9 mouse cellular contexts compared by ENCODE assay signal in genomic region chr11:6605491-6606399, GRCm38 (mm10). TPM values are rescaled to one million over a fixed set of nuclear protein-coding genes. Genes with fewer than 3 reads are reported as not detected.
A peak's percentile ranks its signal among the peaks of the same experiment; 100 is the strongest.
DNase-seq lines count a peak whose midpoint lies in the region; ATAC-seq and TF ChIP-seq lines count a peak whose summit lies in the region.
"Had no signal": no experiment of that assay in that cellular context is flagged by ENCODE, and none has a peak within 500 bp of the region (broad histone marks: within the 10 kb centered on the region; RNA-seq: fewer than 3 reads in every experiment).

Gene Nacad, minus strand, starts transcription at chr11:6606053.

- peaks cover 9% of the 10 kb centered on the region for H3K4me1 ChIP-seq in spleen, adult 2 months (ENCODE audit: control insufficient read depth, insufficient read depth, insufficient read length)
- H3K4me1 ChIP-seq in hindbrain, embryonic 12.5 days, result peaks cover 52% of the 10 kb centered on the region

- H3K79me2 ChIP-seq in myocyte (ENCODE audit: control insufficient read depth, insufficient read depth), result no peaks in the 10 kb centered on the region

- peak; percentile 93 for ATAC-seq in hindbrain, embryonic 12.5 days (ENCODE audit: low FRiP score)

- H3K27ac ChIP-seq in spleen, adult 2 months (ENCODE audit: insufficient read depth, low read length), result no peak within 1 kb of the TSS
- peak within 1 kb of the TSS; percentile 97 for H3K27ac ChIP-seq in hindbrain, embryonic 12.5 days

- WGBS in spleen, adult 2 months, result 7% methylated on average over 34 of the region's 41 CpGs
- WGBS in hindbrain, embryonic 12.5 days, result 4% methylated on average over 33 of the region's 41 CpGs

- peak within 1 kb of the TSS; percentile 22; the same call in 1 of the 2 replicates for H3K4me3 ChIP-seq in spleen, adult 2 months (ENCODE audit: extremely low read depth, insufficient read depth, insufficient read length)
- H3K4me3 ChIP-seq in hindbrain, embryonic 12.5 days, result peak within 1 kb of the TSS; percentile 59
- no peak within 1 kb of the TSS for H3K4me3 ChIP-seq in myocyte
- H3K4me3 ChIP-seq: erythroblast, embryonic 14.5 days had no signal

- H3K4me2 ChIP-seq in hindbrain, embryonic 12.5 days (replicated peaks), result peak within 1 kb of the TSS; percentile 76
- H3K4me2 ChIP-seq in myocyte (ENCODE audit: low read depth), result peak within 1 kb of the TSS; percentile 52

- DNase-seq in spleen, adult 2 months (ENCODE audit: low read depth in 1 of 2, low spot score in 2 of 2), result no peak
- DNase-seq in spleen, adult 18-20 months, result no peak
- DNase-seq in embryo, embryonic 11.5 days (ENCODE audit: low read depth, low spot score), result peak; percentile 20
- peak; percentile 81 to 82 for DNase-seq in left cerebral cortex, postnatal 36 days (ENCODE audit: low spot score in 2 of 2)
- DNase-seq in spleen, postnatal 14 days (ENCODE audit: low spot score in 2 of 2), result no peak
- no peak for DNase-seq in urinary bladder, adult 18-20 months (ENCODE audit: low spot score in 2 of 2)

- H3K9me3 ChIP-seq in hindbrain, embryonic 12.5 days (replicated peaks), result no peaks in the 10 kb centered on the region

- H3K9ac ChIP-seq in hindbrain, embryonic 12.5 days, result peak within 1 kb of the TSS; percentile 82

- intact Hi-C loops in left cerebral cortex, postnatal 36 days (cut with DNase I), result loop anchor here (2.0 kb wide), 1 partner anchor 19 kb away; no protein-coding TSS in a partner anchor

- no peak for TF ChIP-seq POLR2A in spleen, adult 2 months (IDR thresholded peaks at IDR 0.05; ENCODE audit: low read depth, low read length)
- peak; percentile 22 for TF ChIP-seq POLR2A in myocyte (IDR thresholded peaks at IDR 0.05; ENCODE audit: insufficient read length, low read depth)

- no peak within 1 kb of the TSS for H3ac ChIP-seq in myocyte (ENCODE audit: control insufficient read depth, insufficient read length)

- peaks cover 4% of the 10 kb centered on the region; the same call in 1 of the 2 replicates for H3K27me3 ChIP-seq in spleen, adult 2 months (ENCODE audit: control insufficient read depth, insufficient read depth, low read length)
- H3K27me3 ChIP-seq in hindbrain, embryonic 12.5 days, result peaks cover 7% of the 10 kb centered on the region; the same call in 1 of the 2 replicates
- no peaks in the 10 kb centered on the region for H3K27me3 ChIP-seq in myocyte (ENCODE audit: control insufficient read depth, insufficient read depth, insufficient read length)

- H3K36me3 ChIP-seq in spleen, adult 2 months (ENCODE audit: control insufficient read depth, insufficient read depth, low read length), result no peaks in the 10 kb centered on the region
- H3K36me3 ChIP-seq in hindbrain, embryonic 12.5 days, result peaks cover 25% of the 10 kb centered on the region
- peaks cover 4% of the 10 kb centered on the region for H3K36me3 ChIP-seq in myocyte (ENCODE audit: control insufficient read depth, insufficient read depth)

- no peak for TF ChIP-seq CTCF in spleen, adult 2 months (IDR thresholded peaks at IDR 0.05; ENCODE audit: extremely low read depth, insufficient read depth, insufficient read length, insufficient replicate concordance)

TF ChIP-seq in myocyte, 11 proteins besides CTCF, POLR2A, EP300 and RAD21:
- TF ChIP-seq E2F4 (IDR thresholded peaks at IDR 0.05; ENCODE audit: insufficient read depth) (no peak), CEBPB (IDR thresholded peaks at IDR 0.05; ENCODE audit: insufficient read depth, poor library complexity, severe bottlenecking) (no peak), USF1 (IDR thresholded peaks at IDR 0.05; ENCODE audit: low read depth) (no peak), SRF (IDR thresholded peaks at IDR 0.05; ENCODE audit: control insufficient read depth, insufficient read length, low read depth) (no peak)

RNA-seq across cellular contexts. Expression of gene Nacad, which starts in this region (rescaled TPM):
- polyA plus RNA-seq in spleen, adult 2 months (2012; rRNA removed), result 0.37 and 0.60 TPM in 2 replicates
- polyA plus RNA-seq in hindbrain, embryonic 12.5 days (2016; fragmentation: Nextera tagmentation; extraction: Ambion mirVana), result 85.6 and 86.3 TPM in 2 replicates
- 10 to 100 TPM; 41.3 to 51.0 TPM for total RNA-seq in left cerebral cortex, postnatal 36 days (2021)
- 1.00 TPM for polyA plus RNA-seq in myocyte (2012; fragmentation: generic; extraction: Trizol)

Comparison
In these comparisons a context has a peak if more than half of its experiments do, and no peak if none do; other contexts are left out.
1. RNA of gene Nacad (polyA plus RNA-seq): 85.6 to 86.3 TPM in hindbrain, embryonic 12.5 days; 1.00 TPM in myocyte (single experiment) and 0.37 to 0.60 TPM in spleen, adult 2 months; every median in the first group is over 10 times any median in the second.
2. DNase-seq: peak in embryo, embryonic 11.5 days (single experiment) and left cerebral cortex, postnatal 36 days (2 of 2); none in spleen, adult 2 months (0 of 2), spleen, adult 18-20 months (0 of 2), spleen, postnatal 14 days (0 of 2) and urinary bladder, adult 18-20 months (0 of 2).